Mouse (Mus musculus): ENCODE data around the gene Vmn2r106. TPM values are rescaled to one million over a fixed set of nuclear protein-coding genes. Genes with fewer than 3 reads are reported as not detected.

Gene Vmn2r106
- not detected for polyA plus RNA-seq (2017; shearing (Covaris generic))

DNA sequence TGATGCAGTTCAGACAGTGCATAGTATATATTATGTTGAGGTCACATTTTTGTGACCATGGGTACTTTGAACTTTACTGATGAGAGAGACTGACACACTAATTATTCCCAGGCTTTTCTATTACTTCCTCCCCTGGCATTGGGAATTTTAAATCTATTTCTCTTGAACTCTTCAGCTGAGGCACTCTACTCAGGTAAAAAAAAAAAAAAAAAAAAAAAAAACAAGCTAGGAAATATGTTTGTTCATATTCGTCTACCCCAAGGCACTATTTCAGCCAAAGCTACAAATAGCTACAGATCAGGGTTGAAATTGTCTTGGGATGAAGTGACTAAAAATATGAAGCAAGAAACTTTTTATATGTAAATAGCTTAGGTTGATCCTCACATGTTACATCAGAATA is at the start of gene Vmn2r106:
Vmn2r106 (minus strand) TSS at position 101 of the 400 bp plus-strand sequence.

DNA sequence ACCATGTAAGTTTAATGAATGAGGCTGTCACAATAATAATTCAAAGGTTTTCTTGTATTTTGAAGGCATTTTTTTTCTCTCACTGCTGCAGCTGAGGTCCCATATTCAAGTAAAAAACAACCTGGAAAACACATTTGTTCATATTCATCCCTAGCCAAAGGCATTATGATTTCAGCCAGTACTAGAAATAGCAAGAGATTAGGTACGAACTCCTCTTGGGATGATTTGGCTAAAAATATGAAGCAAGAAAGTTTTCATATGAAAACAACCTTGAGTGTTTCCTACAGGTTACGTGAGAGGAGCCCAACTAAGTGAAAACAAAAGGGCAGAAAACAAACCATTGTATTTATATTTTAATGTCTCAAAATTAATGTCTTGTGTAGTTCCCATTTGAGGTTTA is 50.4 kb downstream of the Vmn2r106 start, which contains the start of gene Vmn2r105:
Vmn2r105 (minus strand) TSS at position 101 of the 400 bp plus-strand sequence.

Other genes starting within 250 kb of the Vmn2r106 start
- 0.13 TPM for gene Vmn2r104, start 237.2 kb downstream of the Vmn2r106 start, polyA plus RNA-seq (2017; shearing (Covaris generic))
- gene Fpr-rs7, start 171.3 kb downstream of the Vmn2r106 start, polyA plus RNA-seq (2017; shearing (Covaris generic)): not detected
- gene Fpr-rs6, start 102.5 kb downstream of the Vmn2r106 start, polyA plus RNA-seq (2017; shearing (Covaris generic)): not detected
- gene Vmn2r105, start 50.5 kb downstream of the Vmn2r106 start, polyA plus RNA-seq (2017; shearing (Covaris generic)): not detected
- gene Vmn2r107, start 59.7 kb upstream of the Vmn2r106 start, polyA plus RNA-seq (2017; shearing (Covaris generic)): not detected
- gene Vmn1r224, start 128.6 kb upstream of the Vmn2r106 start, polyA plus RNA-seq (2017; shearing (Covaris generic)): not detected
- gene Vmn2r108, start 195.8 kb upstream of the Vmn2r106 start, polyA plus RNA-seq (2017; shearing (Covaris generic)): not detected
- gene Vmn1r225, start 212.6 kb upstream of the Vmn2r106 start, polyA plus RNA-seq (2017; shearing (Covaris generic)): 0.45 TPM

Data from effector memory CD4-positive, alpha-beta T cell, adult 7 months (primary cell).